Mouse (Mus musculus): ENCODE results near the gene Polr2f. TPM values are rescaled to one million over a fixed set of nuclear protein-coding genes. Genes with fewer than 3 reads are reported as not detected.

Gene Polr2f
- polyA plus RNA-seq, 1 experiment = 107 TPM

DNA sequence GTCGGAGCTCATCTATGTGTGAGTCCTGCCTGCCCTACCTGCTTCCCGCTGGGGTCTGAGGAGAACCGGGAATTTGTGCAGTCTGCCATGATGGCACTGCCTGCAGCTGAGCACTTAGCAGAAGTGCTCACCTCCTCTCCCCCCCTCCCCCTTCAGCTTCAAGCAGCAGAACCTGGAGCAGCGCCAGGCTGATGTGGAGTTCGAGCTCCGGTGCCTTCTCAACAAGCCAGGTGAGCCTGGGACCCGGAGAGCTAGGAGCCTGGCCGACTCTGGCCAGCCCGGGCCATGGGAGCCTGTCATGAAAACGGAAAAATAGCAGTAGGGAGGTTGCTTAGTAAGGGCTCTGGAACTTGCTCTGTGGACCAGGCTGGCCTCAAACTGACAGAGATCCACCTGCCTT, 10.0 kb upstream of the Polr2f start:
- Histone ChIP-seq H3K27ac (ENCODE audit: insufficient read depth, low read depth, low read length) (no peak overlapping the region), H3K4me1 (ENCODE audit: control insufficient read depth, insufficient read depth, low read length) (no peaks in the 10 kb centered on the region), H3K4me3 (ENCODE audit: insufficient read depth, low read length) (no peak overlapping the region)
- TF ChIP-seq CTCF (IDR thresholded peaks at IDR 0.05; ENCODE audit: low read depth, low read length) (no peak), POLR2A (IDR thresholded peaks at IDR 0.05; ENCODE audit: borderline replicate concordance, low read depth, low read length) (no peak)

DNA sequence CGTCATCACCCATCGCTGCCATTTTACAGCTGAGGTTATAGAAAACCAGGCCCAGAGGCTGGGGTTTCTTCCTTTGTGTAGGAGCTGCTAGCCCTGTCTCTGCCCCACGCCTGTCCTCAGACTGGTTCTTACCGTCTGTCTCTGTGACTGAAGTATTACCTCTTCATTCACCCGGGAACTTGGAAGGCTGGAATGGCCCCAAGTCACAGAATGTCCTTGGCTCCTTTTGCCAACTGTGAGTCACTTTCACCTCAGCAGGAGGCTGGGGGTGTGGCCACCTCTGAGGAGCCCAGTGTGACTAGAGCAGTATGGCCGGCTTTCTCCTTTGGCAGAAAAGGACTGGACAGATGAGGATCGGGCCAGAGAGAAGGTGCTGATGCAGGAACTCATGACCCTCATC, 9.4 kb upstream of the Polr2f start:
- Histone ChIP-seq H3K27ac (ENCODE audit: insufficient read depth, low read depth, low read length) (no peak overlapping the region), H3K4me1 (ENCODE audit: control insufficient read depth, insufficient read depth, low read length) (no peaks in the 10 kb centered on the region), H3K4me3 (ENCODE audit: insufficient read depth, low read length) (no peak overlapping the region)
- TF ChIP-seq POLR2A (IDR thresholded peaks at IDR 0.05; ENCODE audit: borderline replicate concordance, low read depth, low read length) (no peak), CTCF (IDR thresholded peaks at IDR 0.05; ENCODE audit: low read depth, low read length) (no peak)

DNA sequence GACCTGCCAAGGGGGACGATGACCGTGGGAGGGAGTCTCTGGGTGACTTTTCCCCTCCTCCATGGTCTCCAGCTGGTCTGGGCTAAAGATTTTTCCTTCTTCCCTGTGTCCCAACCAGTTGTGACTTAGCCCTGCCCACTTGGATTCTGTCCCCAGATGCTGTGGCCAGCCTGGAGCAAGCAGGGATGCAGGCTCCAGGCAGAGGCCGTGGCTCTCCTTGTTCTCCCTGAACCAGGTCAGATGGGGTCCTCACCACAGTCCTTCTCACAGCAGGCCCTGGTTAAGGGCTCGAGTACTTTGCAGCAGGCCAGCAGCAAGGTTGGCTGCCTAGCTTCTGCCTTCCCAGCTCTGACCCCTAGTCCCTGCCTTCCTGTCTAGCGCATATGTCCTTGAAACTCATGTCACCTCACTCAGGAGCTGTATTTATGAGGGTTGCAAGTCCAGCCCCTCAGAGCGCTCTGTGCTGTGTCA, 7.6 kb upstream of the Polr2f start:
- Histone ChIP-seq H3K4me1 (ENCODE audit: control insufficient read depth, insufficient read depth, low read length) (no peaks in the 10 kb centered on the region), H3K4me3 (ENCODE audit: insufficient read depth, low read length) (no peak overlapping the region), H3K27ac (ENCODE audit: insufficient read depth, low read depth, low read length) (no peak overlapping the region)
- TF ChIP-seq CTCF (IDR thresholded peaks at IDR 0.05; ENCODE audit: low read depth, low read length) = no peak
- TF ChIP-seq POLR2A (IDR thresholded peaks at IDR 0.05; ENCODE audit: borderline replicate concordance, low read depth, low read length) = no peak

DNA sequence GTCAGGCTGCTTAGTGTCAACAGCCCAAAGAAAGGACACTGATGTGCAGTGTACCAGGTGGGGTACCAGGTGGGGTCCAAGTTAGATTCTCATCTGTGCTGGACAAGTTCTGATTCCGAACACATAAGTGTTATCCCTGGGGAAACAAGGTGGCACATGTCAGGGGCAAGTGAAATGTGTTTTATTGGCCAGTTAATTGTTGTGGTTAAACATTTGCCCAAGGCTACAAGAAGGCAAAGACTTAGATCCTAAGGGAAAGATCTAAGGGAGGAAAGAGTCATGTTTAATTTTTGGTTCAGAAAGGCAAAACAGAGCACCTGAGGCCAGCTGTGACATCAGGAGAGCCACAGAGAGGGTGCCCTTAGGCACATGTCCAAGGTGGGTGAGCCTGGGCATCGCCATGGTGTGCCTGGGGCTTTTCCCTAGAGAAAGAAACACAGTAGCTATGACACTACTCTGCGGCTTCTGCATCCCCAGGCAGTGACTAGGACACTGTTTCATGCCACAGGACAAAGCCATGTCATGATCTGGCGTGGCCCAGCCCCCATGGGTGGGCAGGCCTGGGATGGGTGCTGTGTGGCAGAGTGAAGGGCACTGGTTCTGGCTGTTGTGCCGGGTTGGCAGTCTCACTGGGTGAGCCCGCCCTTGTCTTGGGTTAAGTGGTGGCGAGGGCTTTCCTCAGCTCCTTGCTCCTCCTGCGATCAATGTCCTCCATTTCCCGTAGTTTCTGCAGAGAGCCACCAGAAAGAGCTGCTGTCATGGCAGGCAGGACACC, 6.1 kb upstream of the Polr2f start:
- no peak overlapping the region for H3K27ac ChIP-seq (ENCODE audit: insufficient read depth, low read depth, low read length)
- TF ChIP-seq POLR2A (IDR thresholded peaks at IDR 0.05; ENCODE audit: borderline replicate concordance, low read depth, low read length) (no peak), CTCF (IDR thresholded peaks at IDR 0.05; ENCODE audit: low read depth, low read length) (no peak)
- no peak overlapping the region for H3K4me3 ChIP-seq (ENCODE audit: insufficient read depth, low read length)
- H3K4me1 ChIP-seq (ENCODE audit: control insufficient read depth, insufficient read depth, low read length) = no peaks in the 10 kb centered on the region

DNA sequence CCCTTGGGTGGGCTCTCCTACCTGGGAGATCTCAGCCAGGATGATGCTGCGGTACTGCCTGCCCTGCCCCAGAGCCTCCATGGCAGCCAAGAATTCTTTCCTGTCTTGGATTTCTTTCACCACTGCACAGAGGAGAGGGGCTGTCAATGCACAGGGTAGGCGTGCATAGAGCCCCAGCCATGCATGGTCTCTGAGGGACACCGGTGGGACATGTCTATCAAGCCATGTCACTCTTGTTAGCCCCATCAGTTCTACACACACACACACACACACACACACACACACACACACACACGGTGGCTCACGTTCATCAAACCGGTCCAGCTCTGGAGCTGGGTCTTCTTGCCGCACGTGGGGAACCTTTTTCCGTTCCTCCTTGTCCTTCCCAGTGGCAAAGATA, 5.5 kb upstream of the Polr2f start:
- H3K4me3 ChIP-seq (ENCODE audit: insufficient read depth, low read length) = no peak overlapping the region
- H3K4me1 ChIP-seq (ENCODE audit: control insufficient read depth, insufficient read depth, low read length) = no peaks in the 10 kb centered on the region
- no peak overlapping the region for H3K27ac ChIP-seq (ENCODE audit: insufficient read depth, low read depth, low read length)
- no peak for TF ChIP-seq POLR2A (IDR thresholded peaks at IDR 0.05; ENCODE audit: borderline replicate concordance, low read depth, low read length)
- TF ChIP-seq CTCF (IDR thresholded peaks at IDR 0.05; ENCODE audit: low read depth, low read length) = no peak

DNA sequence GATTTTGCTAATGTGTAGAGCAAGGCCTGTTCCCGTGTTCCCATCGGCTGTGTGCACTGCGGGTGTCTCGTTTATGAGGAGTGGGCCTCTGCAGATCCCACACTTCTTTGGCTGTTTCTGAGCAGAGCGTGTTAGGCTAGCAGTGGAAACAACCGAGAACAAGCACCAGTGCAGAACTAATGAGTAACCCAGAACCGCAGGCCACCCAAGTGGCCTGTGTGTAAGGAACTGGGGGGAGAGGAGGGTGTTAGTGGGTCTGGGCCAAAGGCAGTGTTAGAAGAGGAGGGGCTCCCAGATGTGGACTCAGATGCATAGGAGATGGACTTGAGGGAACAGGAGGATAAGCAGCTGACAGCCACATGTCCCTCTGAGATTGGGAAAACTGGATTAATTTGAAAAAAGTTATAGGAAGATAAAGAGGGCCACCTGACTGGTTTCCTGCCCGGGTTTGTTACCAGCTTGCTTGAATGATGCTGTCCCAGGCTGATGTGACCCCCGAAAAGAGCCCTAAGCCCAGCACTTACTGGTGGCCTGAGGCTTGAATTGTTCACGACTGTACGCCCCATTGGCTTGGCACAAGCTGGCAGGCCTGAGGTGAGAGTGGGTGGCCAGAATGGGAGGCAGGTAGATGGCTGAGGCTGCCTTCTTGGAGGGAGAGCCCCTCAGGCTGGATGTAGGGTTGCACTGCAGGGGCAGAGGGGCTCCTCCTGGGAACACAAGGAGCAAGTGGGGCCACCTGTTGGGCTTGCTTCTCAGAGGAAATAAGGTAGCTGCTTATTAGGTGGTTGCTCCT, 4.8 kb upstream of the Polr2f start:
- no peak overlapping the region for H3K27ac ChIP-seq (ENCODE audit: insufficient read depth, low read depth, low read length)
- no peak overlapping the region for H3K4me3 ChIP-seq (ENCODE audit: insufficient read depth, low read length)
- TF ChIP-seq CTCF (IDR thresholded peaks at IDR 0.05; ENCODE audit: low read depth, low read length) = no peak
- no peaks in the 10 kb centered on the region for H3K4me1 ChIP-seq (ENCODE audit: control insufficient read depth, insufficient read depth, low read length)

DNA sequence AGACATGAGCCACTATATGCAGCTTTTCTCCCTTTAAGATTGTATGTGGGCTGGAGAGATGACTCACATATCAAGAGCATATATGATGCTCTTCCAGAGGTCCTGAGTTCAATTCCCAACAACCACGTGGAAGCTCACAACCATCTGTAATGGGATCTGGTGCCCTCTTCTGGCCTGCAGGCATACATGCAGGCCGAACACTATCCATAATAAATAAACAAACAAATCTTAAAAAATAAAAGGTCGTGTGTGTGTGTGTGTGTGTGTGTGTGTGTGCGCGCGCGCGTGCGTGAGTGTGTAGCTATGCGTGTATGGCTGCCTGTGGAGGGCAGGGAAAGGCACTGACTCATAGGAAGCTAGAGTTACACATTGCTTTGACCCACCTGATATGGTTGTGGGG, 1.2 kb upstream of the Polr2f start:
- H3K4me3 ChIP-seq (ENCODE audit: insufficient read depth, low read length) = no peak overlapping the region
- H3K4me1 ChIP-seq (ENCODE audit: control insufficient read depth, insufficient read depth, low read length) = peaks cover 10% of the 10 kb centered on the region
- TF ChIP-seq POLR2A (IDR thresholded peaks at IDR 0.05; ENCODE audit: borderline replicate concordance, low read depth, low read length) (no peak), CTCF (IDR thresholded peaks at IDR 0.05; ENCODE audit: low read depth, low read length) (peak; percentile 41)

DNA sequence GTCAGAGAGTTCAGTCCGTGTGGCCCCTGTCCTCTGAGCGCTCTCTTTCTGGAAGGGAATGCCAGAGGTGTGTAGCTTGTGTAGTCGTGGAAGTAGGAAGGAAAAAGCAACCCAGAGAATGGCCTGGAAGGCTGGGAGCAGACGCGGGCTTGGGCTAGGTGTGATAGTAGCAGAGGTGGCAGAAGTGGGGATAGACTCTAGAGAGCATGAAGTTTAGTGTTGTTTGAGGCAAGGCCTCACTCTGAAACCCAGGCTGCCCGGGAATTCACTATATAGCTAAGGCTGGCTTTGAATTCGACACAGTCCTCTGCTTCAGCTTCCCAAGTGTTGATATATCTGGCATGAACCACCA, 733 bp downstream of the Polr2f start:
- Histone ChIP-seq H3K4me1 (ENCODE audit: control insufficient read depth, insufficient read depth, low read length) (peaks cover 10% of the 10 kb centered on the region), H3K27ac (ENCODE audit: insufficient read depth, low read depth, low read length) (no peak overlapping the region), H3K4me3 (ENCODE audit: insufficient read depth, low read length) (peak overlapping the region; percentile 81)
- no peak for TF ChIP-seq CTCF (IDR thresholded peaks at IDR 0.05; ENCODE audit: low read depth, low read length)
- no peak for TF ChIP-seq POLR2A (IDR thresholded peaks at IDR 0.05; ENCODE audit: borderline replicate concordance, low read depth, low read length)

More for the DNA sequence above, 1.2 kb upstream of the Polr2f start:
- H3K27ac ChIP-seq (ENCODE audit: insufficient read depth, low read depth, low read length) = no peak overlapping the region

DNA sequence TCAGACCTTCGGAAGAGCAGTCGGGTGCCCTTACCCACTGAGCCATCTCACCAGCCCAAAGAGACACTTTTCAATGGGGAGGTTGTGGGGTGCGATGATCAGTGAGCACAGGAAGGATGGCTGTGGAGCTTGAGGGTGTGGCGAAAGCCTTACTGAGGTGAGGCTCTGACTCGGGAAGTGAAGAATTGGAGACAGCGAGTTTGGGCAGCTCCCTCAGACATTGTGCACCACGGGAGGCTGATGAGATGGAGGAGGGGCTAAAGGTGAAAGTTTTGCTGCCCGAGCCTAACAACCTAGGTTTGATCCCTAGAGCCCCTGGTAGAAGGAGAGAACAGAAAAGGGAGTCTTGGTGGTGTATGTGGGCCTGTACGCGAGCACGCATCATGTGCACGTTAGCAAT, 2.5 kb downstream of the Polr2f start:
- H3K4me3 ChIP-seq (ENCODE audit: insufficient read depth, low read length) = no peak overlapping the region

DNA sequence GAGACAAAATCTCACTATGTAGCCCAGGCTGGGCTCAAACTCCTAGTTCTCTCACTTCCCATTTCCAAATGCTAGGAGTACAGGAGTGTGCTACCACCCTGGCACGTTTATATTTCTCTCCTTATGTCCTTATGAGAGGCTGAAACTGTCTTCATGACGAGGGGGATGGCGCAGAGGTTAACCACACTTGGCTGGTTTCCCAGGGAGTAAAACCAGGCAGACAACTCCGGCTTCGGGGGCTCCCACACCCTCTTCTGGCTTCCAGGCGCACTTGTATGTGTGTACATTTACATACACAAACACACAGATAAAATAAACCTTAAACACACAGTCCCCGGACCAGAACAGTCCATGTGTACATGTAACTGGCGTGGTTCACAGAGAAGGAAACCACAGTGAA, 3.2 kb downstream of the Polr2f start:
- H3K4me1 ChIP-seq (ENCODE audit: control insufficient read depth, insufficient read depth, low read length) = peaks cover 10% of the 10 kb centered on the region
- no peak overlapping the region for H3K4me3 ChIP-seq (ENCODE audit: insufficient read depth, low read length)
- no peak for TF ChIP-seq CTCF (IDR thresholded peaks at IDR 0.05; ENCODE audit: low read depth, low read length)
- no peak for TF ChIP-seq POLR2A (IDR thresholded peaks at IDR 0.05; ENCODE audit: borderline replicate concordance, low read depth, low read length)
- H3K27ac ChIP-seq (ENCODE audit: insufficient read depth, low read depth, low read length) = no peak overlapping the region

More for the DNA sequence above, 2.5 kb downstream of the Polr2f start:
- TF ChIP-seq CTCF (IDR thresholded peaks at IDR 0.05; ENCODE audit: low read depth, low read length) (no peak), POLR2A (IDR thresholded peaks at IDR 0.05; ENCODE audit: borderline replicate concordance, low read depth, low read length) (no peak)
- H3K4me1 ChIP-seq (ENCODE audit: control insufficient read depth, insufficient read depth, low read length) = peaks cover 10% of the 10 kb centered on the region
- H3K27ac ChIP-seq (ENCODE audit: insufficient read depth, low read depth, low read length) = no peak overlapping the region

All from bone marrow macrophage, adult 2 months (primary cell).